Mouse (Mus musculus) lung, adult 2 months (tissue): ENCODE data around the gene Arhgap32.

Experiments used
- CTCF ChIP-seq: fragments of 200-500 bp; IDR thresholded peaks from 2 replicates; pipeline ENCODE4 v1.5.1; 2011; ENCODE audit warnings: mild to moderate bottlenecking, low read length, control low read depth; ENCODE audit not compliant: insufficient read depth
- POLR2A ChIP-seq: fragments of 200-500 bp; IDR thresholded peaks from 2 replicates; pipeline ENCODE4 v1.6.1; 2011; ENCODE audit warnings: low read depth, mild to moderate bottlenecking, control low read depth, low read length, borderline replicate concordance; ENCODE audit errors: extremely low read depth

- no peak for TF ChIP-seq CTCF
- TF ChIP-seq POLR2A, result no peak
These were observed 198.1 kb downstream of the Arhgap32 start for GRCm38 (mm10) chr9:32314071-32314470.
